Mouse (Mus musculus) splenic B cell, adult 2 months (primary cell): Measurements from ENCODE around the gene Tomm20.
A peak's percentile ranks its signal among the peaks of the same experiment; 100 is the strongest.
"Not testable (repeated sequence)": the region's sequence is repeated elsewhere in the genome, so short reads cannot be mapped to it uniquely, and the experiment has no call there.

Source experiments
- DNase-seq: peaks from one replicate; pipeline ENCODE4 v3.0.0-alpha.2; 2011; ENCODE audit warnings: low read depth, low spot score
- H3K27me3 ChIP-seq: 2 replicates; pipeline ENCODE4 v1.6.1; 2012; ENCODE audit warnings: mild to moderate bottlenecking, low read length, moderate library complexity, mixed read lengths; ENCODE audit not compliant: control insufficient read depth, poor library complexity, insufficient read depth, severe bottlenecking
- H3K36me3 ChIP-seq: 2 replicates; pipeline ENCODE4 v1.6.1; 2012; ENCODE audit warnings: mild to moderate bottlenecking, low read length, moderate library complexity, mixed read lengths; ENCODE audit not compliant: control insufficient read depth, poor library complexity, insufficient read depth, severe bottlenecking

The Tomm20 gene

GRCm38 (mm10) chr8:126918356-126918755 is 27.3 kb downstream of the Tomm20 start:
- H3K27me3 ChIP-seq, result no peaks in the 10 kb centered on the region
- peak; percentile 11 for DNase-seq
- no peaks in the 10 kb centered on the region for H3K36me3 ChIP-seq

- H3K27me3 ChIP-seq, result no peaks in the 10 kb centered on the region
- H3K36me3 ChIP-seq, result no peaks in the 10 kb centered on the region
- DNase-seq, result no peak
Observed at GRCm38 (mm10) chr8:126917179-126917905, 28.3 kb downstream of the Tomm20 start.

GRCm38 (mm10) chr8:126916611-126917010 is 29.0 kb downstream of the Tomm20 start:
- Histone ChIP-seq H3K27me3 (no peaks in the 10 kb centered on the region), H3K36me3 (no peaks in the 10 kb centered on the region)
- DNase-seq, result no peak

GRCm38 (mm10) chr8:126914609-126915375 is 30.9 kb downstream of the Tomm20 start:
- no peaks in the 10 kb centered on the region for H3K36me3 ChIP-seq
- no peak for DNase-seq
- H3K27me3 ChIP-seq, result no peaks in the 10 kb centered on the region

GRCm38 (mm10) chr8:126914107-126914490 is 31.5 kb downstream of the Tomm20 start:
- not testable (repeated sequence) for DNase-seq, H3K27me3 ChIP-seq, H3K36me3 ChIP-seq

GRCm38 (mm10) chr8:126913241-126914106 is 32.2 kb downstream of the Tomm20 start:
- no peak for DNase-seq
- Histone ChIP-seq H3K27me3 (no peaks in the 10 kb centered on the region), H3K36me3 (no peaks in the 10 kb centered on the region)

- DNase-seq, result no peak
- no peaks in the 10 kb centered on the region for H3K27me3 ChIP-seq
- no peaks in the 10 kb centered on the region for H3K36me3 ChIP-seq
Observed at GRCm38 (mm10) chr8:126909371-126909802, 36.3 kb downstream of the Tomm20 start.

GRCm38 (mm10) chr8:126908805-126909204 is 36.8 kb downstream of the Tomm20 start:
- H3K36me3 ChIP-seq, result no peaks in the 10 kb centered on the region
- H3K27me3 ChIP-seq, result no peaks in the 10 kb centered on the region
- peak; percentile 30 for DNase-seq

GRCm38 (mm10) chr8:126907968-126908367 is 37.7 kb downstream of the Tomm20 start:
- no peak for DNase-seq
- no peaks in the 10 kb centered on the region for H3K36me3 ChIP-seq
- no peaks in the 10 kb centered on the region for H3K27me3 ChIP-seq

GRCm38 (mm10) chr8:126907374-126907773 is 38.3 kb downstream of the Tomm20 start:
- Histone ChIP-seq H3K27me3 (no peaks in the 10 kb centered on the region), H3K36me3 (no peaks in the 10 kb centered on the region)
- DNase-seq, result no peak

GRCm38 (mm10) chr8:126905387-126905786 is 40.3 kb downstream of the Tomm20 start:
- no peaks in the 10 kb centered on the region for H3K36me3 ChIP-seq

GRCm38 (mm10) chr8:126903927-126904326 is 41.7 kb downstream of the Tomm20 start:
- H3K27me3 ChIP-seq, result no peaks in the 10 kb centered on the region
- no peak for DNase-seq
- no peaks in the 10 kb centered on the region for H3K36me3 ChIP-seq

More at GRCm38 (mm10) chr8:126905387-126905786, 40.3 kb downstream of the Tomm20 start:
- DNase-seq, result peak; percentile 59
- no peaks in the 10 kb centered on the region for H3K27me3 ChIP-seq

- no peaks in the 10 kb centered on the region for H3K27me3 ChIP-seq
- H3K36me3 ChIP-seq, result no peaks in the 10 kb centered on the region
- DNase-seq, result no peak
Observed at GRCm38 (mm10) chr8:126903224-126903895, 42.3 kb downstream of the Tomm20 start.

GRCm38 (mm10) chr8:126901612-126902011 is 44.0 kb downstream of the Tomm20 start:
- H3K36me3 ChIP-seq, result no peaks in the 10 kb centered on the region
- DNase-seq, result no peak
- H3K27me3 ChIP-seq, result no peaks in the 10 kb centered on the region
